Mouse (Mus musculus) myocyte (in vitro differentiated cells): ENCODE results near the gene Frs2.

Experiments used
- E2F4 ChIP-seq: IDR thresholded peaks from one replicate; pipeline ENCODE4 v1.6.1; 2011; ENCODE audit warnings: mild to moderate bottlenecking, control low read depth, moderate library complexity; ENCODE audit not compliant: insufficient read depth
- MAX ChIP-seq: IDR thresholded peaks from one replicate; pipeline ENCODE4 v1.6.1; 2011; ENCODE audit warnings: low read depth, mild to moderate bottlenecking, control low read depth
- MYOD1 ChIP-seq, 3 experiments: IDR thresholded peaks; one replicate each; pipeline ENCODE4 v1.6.1; 2011; ENCODE audit warnings: control low read depth in 2 of 3, low read depth in 2 of 3, mild to moderate bottlenecking in 2 of 3, moderate library complexity in 1 of 3; ENCODE audit not compliant: insufficient read length in 2 of 3, control insufficient read depth in 1 of 3
- POLR2A ChIP-seq: IDR thresholded peaks from one replicate; pipeline ENCODE4 v1.6.1; 2011; ENCODE audit warnings: low read depth, mild to moderate bottlenecking, control low read depth, moderate library complexity; ENCODE audit not compliant: insufficient read length

DNA sequence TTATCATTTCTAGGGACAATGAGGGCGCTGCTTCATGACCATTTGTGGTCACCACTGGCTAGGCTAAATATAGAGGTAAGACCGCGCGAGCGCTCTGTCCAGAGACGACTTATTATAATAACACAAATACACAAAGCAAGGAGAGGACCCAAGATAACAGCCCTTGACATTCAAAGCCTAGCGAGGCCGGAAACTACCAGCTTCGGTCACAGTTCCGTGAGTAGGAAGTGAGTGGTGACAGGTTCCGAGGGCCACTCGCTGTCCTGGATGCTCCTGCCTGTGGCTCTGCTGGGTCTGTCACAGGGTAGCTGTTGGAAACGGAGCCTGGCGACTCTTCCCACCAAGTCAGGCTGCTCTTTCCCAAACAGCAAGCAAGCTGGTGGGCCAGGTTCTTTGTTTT lies 106.0 kb downstream of the Frs2 start:
- no peak for TF ChIP-seq MAX
- no peak for TF ChIP-seq MYOD1 (IDR thresholded peaks at IDR 0.05; ENCODE audit: control insufficient read depth in 1 of 3, insufficient read length in 2 of 3, low read depth in 2 of 3)
- TF ChIP-seq E2F4, result no peak
- TF ChIP-seq POLR2A, result no peak
